In genomic region chr13:95345869-95346268, GRCm38 (mm10) we compare ENCODE assay signal across 23 mouse cellular contexts. TPM values are rescaled to one million over a fixed set of nuclear protein-coding genes. Genes with fewer than 3 reads are reported as not detected.
A peak's percentile ranks its signal among the peaks of the same experiment; 100 is the strongest.
DNase-seq lines count a peak whose midpoint lies in the region; ATAC-seq and TF ChIP-seq lines count a peak whose summit lies in the region.
"Had no signal": no experiment of that assay in that cellular context is flagged by ENCODE, and none has a peak within 500 bp of the region (broad histone marks: within the 10 kb centered on the region; RNA-seq: fewer than 3 reads in every experiment).

No protein-coding gene starts in this region.

- no peak overlapping the region for H3K4me3 ChIP-seq in kidney, adult 2 months (ENCODE audit: insufficient read depth, low read depth, low read length)
- H3K4me3 ChIP-seq in kidney, embryonic 14.5 days (ENCODE audit: low read length): no peak overlapping the region
- H3K4me3 ChIP-seq: embryonic facial prominence, embryonic 12.5 days; embryonic facial prominence, embryonic 15.5 days; gastrocnemius, adult 2 months; hindbrain, embryonic 12.5 days had no signal

- no peaks in the 10 kb centered on the region for H3K9me3 ChIP-seq in kidney, embryonic 14.5 days (ENCODE audit: control insufficient read depth, low read length)
- H3K9me3 ChIP-seq: embryonic facial prominence, embryonic 12.5 days; embryonic facial prominence, embryonic 15.5 days; hindbrain, embryonic 12.5 days had no signal

- H3K4me2 ChIP-seq in kidney, embryonic 14.5 days (replicated peaks; ENCODE audit: low read depth, low read length): no peak overlapping the region
- H3K4me2 ChIP-seq: embryonic facial prominence, embryonic 12.5 days; embryonic facial prominence, embryonic 15.5 days; heart, embryonic 11.5 days; hindbrain, embryonic 12.5 days had no signal

- no peak for ATAC-seq in kidney, embryonic 14.5 days (ENCODE audit: low FRiP score, low TSS enrichment)
- ATAC-seq: CD4-positive, CD25-positive, alpha-beta regulatory T cell, adult 4 months; forebrain, embryonic 14.5 days; forebrain, postnatal 0 days had no signal

- no peak for TF ChIP-seq CTCF in kidney, adult 2 months (conservative IDR thresholded peaks at IDR 0.05; ENCODE audit: insufficient read depth, insufficient read length, low read depth, low read length)

- H3K36me3 ChIP-seq in kidney, adult 2 months (ENCODE audit: control insufficient read depth, insufficient read depth, low read length): no peaks in the 10 kb centered on the region
- peaks cover 14% of the 10 kb centered on the region for H3K36me3 ChIP-seq in kidney, embryonic 14.5 days (ENCODE audit: control insufficient read depth, insufficient read depth, low read length)

- no peak overlapping the region for H3K9ac ChIP-seq in kidney, embryonic 14.5 days (ENCODE audit: low read depth, low read length)
- H3K9ac ChIP-seq: embryonic facial prominence, embryonic 12.5 days; embryonic facial prominence, embryonic 15.5 days; forebrain, postnatal 0 days; hindbrain, embryonic 12.5 days had no signal

- H3K27me3 ChIP-seq in kidney, adult 2 months (replicated peaks; ENCODE audit: control insufficient read depth, insufficient read depth, low read length): no peaks in the 10 kb centered on the region
- no peaks in the 10 kb centered on the region for H3K27me3 ChIP-seq in kidney, embryonic 14.5 days (ENCODE audit: control insufficient read depth, insufficient read depth, low read length)
- H3K27me3 ChIP-seq: embryonic facial prominence, embryonic 12.5 days; embryonic facial prominence, embryonic 15.5 days had no signal

- WGBS in kidney, adult 2 months: 62% methylated on average over 6 of the region's 6 CpGs
- WGBS in kidney, embryonic 14.5 days: 70% methylated on average over 6 of the region's 6 CpGs

- TF ChIP-seq POLR2A in kidney, adult 2 months (IDR thresholded peaks at IDR 0.05; ENCODE audit: low read depth, low read length): no peak

- DNase-seq in kidney, adult 2 months: peak; percentile 71
- peak; percentile 46 to 60 for DNase-seq in kidney, postnatal 25 days
- no peak for DNase-seq in kidney, postnatal 4 days
- DNase-seq in yolk sac, embryonic 10.5 days (ENCODE audit: low spot score): peak; percentile 24
- DNase-seq in layer of hippocampus, adult 8-10 months (ENCODE audit: low spot score in 2 of 2): no peak
- DNase-seq: adrenal gland, adult 2 months; adrenal gland, postnatal 14 days; cerebellum, adult 11 months; cerebellum, adult 2 months; cerebellum, adult 9-11 months; cerebellum, postnatal 25 days; forebrain, postnatal 0 days; gastrocnemius, adult 2 months; gastrocnemius, postnatal 14 days; heart, adult 11 months had no signal

- H3K27ac ChIP-seq in kidney, adult 2 months (ENCODE audit: insufficient read depth, low read depth, low read length): no peak overlapping the region
- H3K27ac ChIP-seq in kidney, embryonic 14.5 days (ENCODE audit: low read depth, low read length): no peak overlapping the region
- H3K27ac ChIP-seq: embryonic facial prominence, embryonic 12.5 days; embryonic facial prominence, embryonic 15.5 days; gastrocnemius, adult 2 months; hindbrain, embryonic 12.5 days had no signal

- H3K4me1 ChIP-seq in kidney, adult 2 months (ENCODE audit: control insufficient read depth, insufficient read depth, low read length): peaks cover 3% of the 10 kb centered on the region; the same call in 1 of the 2 replicates
- H3K4me1 ChIP-seq in kidney, embryonic 14.5 days (ENCODE audit: control insufficient read depth, insufficient read depth, low read length): no peaks in the 10 kb centered on the region
- H3K4me1 ChIP-seq: embryonic facial prominence, embryonic 12.5 days; embryonic facial prominence, embryonic 15.5 days; hindbrain, embryonic 12.5 days had no signal

RNA-seq across cellular contexts. Expression of gene Zbed3, which starts 22.5 kb away (rescaled TPM):
- polyA plus RNA-seq in kidney, adult 2 months (2012; rRNA removed): 44.7 and 46.1 TPM in 2 replicates
- 73.0 and 90.4 TPM in 2 replicates for polyA plus RNA-seq in kidney, embryonic 14.5 days (2014; fragmentation: Nextera tagmentation; extraction: Ambion mirVana)
- total RNA-seq in layer of hippocampus, adult 8-10 months (2022): 10 to 100 TPM; 13.6 to 17.9 (median 15.4) TPM
- total RNA-seq: MEL had no signal

RNA-seq across cellular contexts. Expression of gene Aggf1, which starts 29.3 kb away (rescaled TPM):
- polyA plus RNA-seq in kidney, adult 2 months (2012; rRNA removed): 14.6 and 15.4 TPM in 2 replicates
- polyA plus RNA-seq in kidney, embryonic 14.5 days (2014; fragmentation: Nextera tagmentation; extraction: Ambion mirVana): 33.4 and 40.2 TPM in 2 replicates
- 10 to 100 TPM; 43.5 to 49.1 (median 46.5) TPM for total RNA-seq in layer of hippocampus, adult 8-10 months (2022)

Comparison
In these comparisons a context has a peak if more than half of its experiments do, and no peak if none do; other contexts are left out.
1. DNase-seq: peak in kidney, adult 2 months (single experiment), kidney, postnatal 25 days (2 of 2) and yolk sac, embryonic 10.5 days (single experiment); none in kidney, postnatal 4 days (0 of 2) and layer of hippocampus, adult 8-10 months (0 of 2).